Mouse (Mus musculus) ES-CJ7 (cell line): Measurements from ENCODE around the gene Cd52.

ENCODE experiments used
- DNase-seq: peaks from one replicate; pipeline ENCODE4 v3.0.0; 2011; ENCODE audit warnings: low read depth, low spot score

Gene Cd52

DNA sequence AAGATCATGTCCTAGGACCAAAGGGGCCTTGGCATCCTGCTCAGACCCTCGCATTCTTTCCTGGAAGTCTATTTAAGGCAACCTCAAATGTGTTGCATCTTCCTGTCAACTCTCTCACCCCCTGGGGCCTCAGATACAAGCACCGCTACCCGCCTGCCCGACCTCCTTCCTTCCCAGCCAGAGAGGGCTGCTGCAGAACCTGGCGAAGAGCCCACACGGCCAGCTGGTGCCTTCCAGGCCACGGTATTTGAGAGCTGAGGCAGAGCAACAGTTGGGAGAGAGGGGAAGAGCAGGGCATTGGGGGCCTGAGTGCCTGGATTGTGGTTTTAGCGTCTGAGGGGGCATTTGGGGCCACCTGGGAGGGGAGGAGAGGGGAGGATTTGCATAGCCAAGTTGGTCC lies 42.3 kb downstream of the Cd52 start:
- no peak for DNase-seq

DNA sequence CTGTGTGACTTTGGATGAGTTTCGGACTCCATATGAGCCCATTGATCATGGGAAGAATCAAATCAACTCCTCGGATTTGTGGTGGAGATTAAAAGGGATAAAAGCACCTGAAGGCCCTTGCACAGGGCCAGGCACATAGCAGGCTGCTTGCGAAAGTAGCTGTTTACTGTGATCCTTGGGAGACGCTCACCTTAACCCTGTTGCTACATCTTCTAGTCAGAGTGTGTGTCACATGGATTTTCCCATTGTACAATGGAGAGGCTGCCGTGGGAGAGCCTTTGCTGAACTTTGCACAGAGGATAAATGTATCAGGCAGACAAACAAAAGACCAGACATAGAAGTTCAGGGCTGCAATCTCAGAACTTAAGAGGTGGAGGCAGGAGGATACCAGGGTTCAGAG lies 43.0 kb downstream of the Cd52 start:
- DNase-seq = no peak

DNA sequence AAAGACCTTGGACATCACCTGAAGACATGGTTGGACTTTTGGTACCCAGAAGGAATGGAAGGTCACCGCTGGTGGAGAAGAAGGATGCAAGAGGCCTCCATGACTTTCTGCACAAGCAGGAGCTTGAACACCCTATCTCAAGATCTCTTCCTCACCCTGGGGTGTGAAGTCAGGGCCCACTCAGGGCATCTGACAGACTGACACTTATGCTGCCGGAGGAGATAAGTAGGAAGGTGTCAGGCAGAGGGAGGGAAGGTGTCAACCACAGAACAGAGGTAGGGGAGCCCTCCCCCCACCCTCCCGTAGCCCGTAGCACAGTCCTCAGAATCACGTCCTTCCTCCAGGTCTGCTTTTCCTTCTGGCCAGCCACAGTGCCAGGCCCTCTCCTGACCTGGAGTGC lies 47.2 kb downstream of the Cd52 start:
- no peak for DNase-seq

DNA sequence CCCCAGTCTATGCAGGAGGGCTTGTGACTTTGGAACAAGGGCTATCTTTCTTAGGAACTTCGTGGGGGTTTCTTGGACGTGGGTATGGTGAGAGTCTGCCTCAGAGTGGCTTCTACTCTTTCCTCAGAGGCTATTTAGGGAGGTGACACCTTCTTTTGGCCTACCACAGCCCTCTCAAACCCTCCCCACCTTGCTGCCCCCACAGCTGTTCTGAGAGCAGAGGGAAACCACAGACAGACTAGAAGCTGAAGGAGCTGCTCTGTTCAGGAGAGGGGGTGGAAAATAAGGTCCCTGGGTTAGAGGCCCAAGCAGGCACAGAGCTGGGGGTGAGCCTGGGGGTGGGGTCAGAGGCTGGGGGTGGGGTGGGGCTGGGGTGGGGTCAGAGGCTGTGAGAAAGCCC lies 51.8 kb downstream of the Cd52 start:
- no peak for DNase-seq

DNA sequence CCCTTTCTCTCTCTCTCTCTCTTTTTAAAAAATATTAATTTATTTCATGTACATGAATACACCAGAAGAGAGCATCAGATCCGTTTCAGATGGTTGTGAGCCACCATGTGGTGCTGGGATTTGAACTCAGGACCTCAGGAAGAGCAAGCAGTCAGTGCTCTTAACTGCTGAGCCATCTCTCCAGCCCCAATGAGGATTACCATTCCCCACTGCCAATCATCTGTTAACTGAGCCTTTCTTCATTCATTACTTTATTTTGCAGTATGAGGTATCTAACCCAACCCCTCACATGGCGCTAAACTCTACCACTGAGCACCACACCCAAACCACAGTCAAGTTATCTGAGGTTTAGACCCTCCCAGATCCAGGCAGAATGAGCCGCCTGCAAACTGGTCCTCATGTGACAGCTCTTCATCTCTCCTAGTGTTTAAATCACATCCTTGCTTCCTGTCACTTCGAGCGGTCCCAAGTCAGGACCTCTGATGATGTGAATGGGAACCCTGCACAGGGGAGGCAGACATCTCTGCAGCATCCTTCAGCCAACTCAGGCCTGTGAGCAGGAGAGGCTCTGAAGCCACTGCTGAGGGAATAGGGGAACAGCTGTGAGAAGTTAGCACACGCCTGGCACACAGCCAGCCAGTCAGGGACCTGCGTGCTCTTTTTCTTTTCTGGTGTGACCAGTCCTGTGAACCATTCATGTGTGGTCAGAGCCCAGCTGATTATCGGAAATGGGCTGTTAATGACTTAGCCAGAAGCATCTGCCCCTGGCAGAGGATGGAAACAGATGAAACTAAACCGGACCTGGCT lies 53.4 kb downstream of the Cd52 start:
- DNase-seq = no peak

DNA sequence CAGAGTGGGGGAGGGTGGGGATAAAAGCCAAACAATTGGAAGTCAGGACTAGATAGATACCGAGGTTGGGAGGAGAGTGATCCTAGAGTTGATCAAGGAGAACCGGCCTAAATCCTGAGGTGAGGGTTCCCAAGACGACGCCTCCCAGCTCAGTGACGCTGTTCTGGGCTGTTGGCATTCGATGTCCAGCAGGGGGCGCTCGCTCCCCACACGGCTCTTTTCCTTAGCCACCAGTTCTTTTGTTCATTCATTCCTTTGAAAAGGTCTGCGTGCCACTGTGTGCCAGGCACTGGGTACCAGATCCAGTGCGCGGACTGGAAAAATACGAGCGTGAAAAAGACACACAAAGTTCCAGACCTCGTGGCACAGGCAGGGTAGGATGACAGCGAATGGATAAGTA lies 58.9 kb downstream of the Cd52 start:
- peak; percentile 70 for DNase-seq
